Mouse (Mus musculus) lung, embryonic 15.5 days (tissue): Measurements from ENCODE around the gene Smim12. TPM values are rescaled to one million over a fixed set of nuclear protein-coding genes. Genes with fewer than 3 reads are reported as not detected.
A peak's percentile ranks its signal among the peaks of the same experiment; 100 is the strongest.

Experiments
- ATAC-seq: fragments of 200-750 bp; cut with Nextera tagmentation; 2 replicates; pipeline ENCODE4 v1.8.0; 2017; ENCODE audit warnings: moderate number of reproducible peaks, borderline replicate concordance; ENCODE audit not compliant: low FRiP score, low TSS enrichment; ENCODE audit errors: extremely low read depth
- H3K27ac ChIP-seq: fragments of 300-500 bp; sonication (generic); 2 replicates; pipeline ENCODE4 v1.5.1; 2015; ENCODE audit warnings: moderate library complexity, mild to moderate bottlenecking, inconsistent platforms
- H3K27me3 ChIP-seq: fragments of 300-500 bp; sonication (generic); 2 replicates; pipeline ENCODE4 v1.6.1; 2015; ENCODE audit warnings: inconsistent platforms
- H3K36me3 ChIP-seq: fragments of 300-500 bp; sonication (generic); 2 replicates; pipeline ENCODE4 v1.6.1; 2015; ENCODE audit warnings: inconsistent platforms
- H3K4me1 ChIP-seq: fragments of 300-500 bp; sonication (generic); 2 replicates; pipeline ENCODE4 v1.6.1; 2015; ENCODE audit warnings: inconsistent platforms
- H3K4me2 ChIP-seq: fragments of 300-500 bp; sonication (generic); 2 replicates; pipeline ENCODE4 v1.6.1; 2015; ENCODE audit warnings: inconsistent platforms, mild to moderate bottlenecking, moderate library complexity
- H3K4me3 ChIP-seq: fragments of 300-500 bp; sonication (generic); 2 replicates; pipeline ENCODE4 v1.5.1; 2015; ENCODE audit warnings: mild to moderate bottlenecking, inconsistent platforms
- H3K9ac ChIP-seq: fragments of 300-500 bp; sonication (generic); 2 replicates; pipeline ENCODE4 v1.6.1; 2015; ENCODE audit warnings: inconsistent platforms
- H3K9me3 ChIP-seq: fragments of 300-500 bp; sonication (generic); 2 replicates; pipeline ENCODE4 v1.6.1; 2016; ENCODE audit warnings: inconsistent platforms
- WGBS: fragments of 180-500 bp; shearing (Covaris S2); methylation state at CpG from one replicate; pipeline ENCODE4 v1.1.7; 2015; 5-methylcytosine and 5-hydroxymethylcytosine counted together
- polyA plus RNA-seq: library from polyadenylated mRNA; unstranded; fragments of >200 nt; fragmentation: Nextera tagmentation; extraction: Ambion mirVana; gene quantifications from 2 replicates; pipeline ENCODE4 v1.2.1, GENCODE M21; 2015

The Smim12 gene
- polyA plus RNA-seq, 1 experiment from 2014 or later = 57.2 TPM

DNA sequence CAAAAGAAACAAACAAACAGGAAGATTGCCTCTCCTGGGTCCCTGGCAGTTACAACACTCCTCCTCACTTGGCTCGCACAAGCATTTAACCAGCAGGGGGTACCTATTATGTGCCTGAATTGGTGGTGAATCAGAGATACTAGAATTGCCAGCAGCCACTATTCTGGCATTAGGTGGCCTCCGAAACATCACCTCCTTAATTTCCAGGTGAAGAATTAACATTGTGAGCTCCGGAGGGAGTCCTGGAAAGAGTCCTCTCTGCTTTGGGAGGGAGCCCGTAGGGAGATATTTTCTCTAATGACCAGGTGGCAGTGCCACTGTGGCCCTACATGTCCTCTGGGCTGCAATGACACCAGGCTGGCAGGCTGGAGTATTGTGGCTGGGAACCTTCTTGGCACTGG is 27.3 kb upstream of the Smim12 start:
- Histone ChIP-seq H3K36me3 (no peaks in the 10 kb centered on the region), H3K9ac (no peak overlapping the region), H3K4me3 (no peak overlapping the region), H3K4me2 (no peak overlapping the region), H3K4me1 (no peaks in the 10 kb centered on the region), H3K9me3 (no peaks in the 10 kb centered on the region), H3K27me3 (peaks cover 31% of the 10 kb centered on the region), H3K27ac (no peak overlapping the region)
- ATAC-seq = no peak
- WGBS = 77% methylated on average over 4 of the region's 4 CpGs

DNA sequence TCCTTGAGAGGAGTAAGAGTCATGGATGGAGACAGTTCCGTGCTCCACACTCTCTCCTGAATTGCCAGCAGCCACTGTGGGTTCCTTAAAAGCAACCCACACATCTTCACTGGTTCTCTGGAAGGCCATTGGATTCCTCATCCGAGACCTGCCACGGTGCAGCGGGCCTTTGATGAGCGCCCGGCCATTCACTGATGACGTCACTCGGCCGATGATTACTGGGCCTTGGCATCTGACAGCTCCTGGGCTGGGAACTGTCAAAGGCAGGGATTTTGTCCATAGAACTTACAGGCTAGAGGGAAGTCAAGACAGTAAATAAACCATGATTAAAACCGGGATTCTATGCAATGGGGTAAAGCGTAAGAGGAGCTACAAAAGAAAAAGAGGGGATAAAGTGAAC is 26.5 kb upstream of the Smim12 start:
- Histone ChIP-seq H3K36me3 (no peaks in the 10 kb centered on the region), H3K9me3 (no peaks in the 10 kb centered on the region), H3K4me1 (no peaks in the 10 kb centered on the region), H3K4me2 (no peak overlapping the region), H3K27ac (no peak overlapping the region), H3K27me3 (peaks cover 32% of the 10 kb centered on the region), H3K4me3 (no peak overlapping the region), H3K9ac (no peak overlapping the region)
- WGBS = 73% methylated on average over 11 of the region's 11 CpGs
- ATAC-seq = no peak

DNA sequence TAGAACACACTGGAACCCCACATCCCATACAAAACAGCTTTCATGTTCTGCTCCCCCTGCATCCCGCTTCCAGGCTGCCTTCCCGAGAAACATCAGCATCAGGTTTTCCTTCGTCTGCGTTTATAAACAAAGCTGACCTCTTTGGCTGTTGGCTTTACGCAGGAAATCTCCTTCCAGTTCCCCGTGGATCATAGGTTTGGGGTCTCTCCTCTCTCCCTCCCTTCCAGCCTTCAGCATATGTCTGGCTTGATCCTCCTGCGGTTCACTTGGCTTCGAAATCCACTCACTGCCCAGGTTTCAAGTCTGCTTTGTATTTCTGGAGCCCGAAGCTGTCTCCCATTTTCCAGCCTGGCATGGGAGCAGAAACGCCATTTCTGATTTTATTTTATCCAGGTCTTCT is 20.3 kb upstream of the Smim12 start:
- Histone ChIP-seq H3K27ac (no peak overlapping the region), H3K4me3 (no peak overlapping the region), H3K4me1 (no peaks in the 10 kb centered on the region), H3K9me3 (no peaks in the 10 kb centered on the region), H3K36me3 (no peaks in the 10 kb centered on the region), H3K4me2 (no peak overlapping the region), H3K27me3 (peaks cover 59% of the 10 kb centered on the region), H3K9ac (no peak overlapping the region)
- WGBS = 22% methylated on average over 10 of the region's 10 CpGs
- ATAC-seq = no peak

DNA sequence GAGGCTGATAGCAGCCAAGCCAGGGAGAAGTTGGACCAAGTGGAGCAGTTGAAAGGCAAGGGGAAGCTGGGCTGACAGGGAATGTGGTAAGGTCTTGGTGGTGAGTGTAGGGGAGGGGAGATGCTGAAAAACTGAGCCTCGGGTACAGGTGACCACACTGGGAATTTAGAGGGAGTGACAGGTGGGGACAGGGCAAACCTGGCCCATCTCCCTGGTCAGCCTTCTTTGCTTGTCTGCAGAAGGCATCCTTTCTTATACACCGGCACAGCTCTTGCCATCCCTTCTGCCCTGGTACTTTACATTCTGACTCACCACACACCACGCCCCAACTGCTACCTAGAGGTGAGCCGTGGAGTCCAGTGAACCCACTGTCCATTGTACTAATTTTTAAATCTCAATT is 19.8 kb upstream of the Smim12 start:
- H3K9me3 ChIP-seq = no peaks in the 10 kb centered on the region
- no peak for ATAC-seq
- peaks cover 59% of the 10 kb centered on the region for H3K27me3 ChIP-seq
- H3K27ac ChIP-seq = no peak overlapping the region
- H3K36me3 ChIP-seq = no peaks in the 10 kb centered on the region
- no peak overlapping the region for H3K4me2 ChIP-seq
- WGBS = 42% methylated on average over 4 of the region's 4 CpGs
- no peak overlapping the region for H3K9ac ChIP-seq
- no peak overlapping the region for H3K4me3 ChIP-seq
- H3K4me1 ChIP-seq = no peaks in the 10 kb centered on the region

GRCm38 (mm10) chr4:127224444-127225100 is 19.0 kb upstream of the Smim12 start:
- no peak overlapping the region for H3K4me2 ChIP-seq

DNA sequence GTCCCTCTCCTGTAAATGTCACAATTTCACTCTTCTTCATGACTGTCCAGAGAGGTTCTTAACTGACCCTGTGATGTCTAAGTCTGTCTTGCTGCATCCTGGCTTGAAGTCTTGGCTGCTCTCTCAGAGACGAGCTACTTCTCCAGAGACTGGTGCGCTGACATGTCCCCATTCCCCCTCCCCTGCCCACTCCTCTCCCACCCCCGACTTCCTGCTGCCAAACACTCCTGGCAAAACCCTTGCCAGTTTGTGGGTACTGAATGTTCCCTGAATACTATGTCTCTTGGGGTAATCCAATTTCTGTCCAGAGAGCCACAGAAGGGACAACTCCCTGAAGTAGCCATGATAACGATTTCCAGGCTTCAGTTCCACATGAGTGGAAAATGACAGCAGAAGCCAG is 17.5 kb upstream of the Smim12 start:
- H3K9ac ChIP-seq = no peak overlapping the region
- H3K27ac ChIP-seq = no peak overlapping the region
- 55% methylated on average over 4 of the region's 4 CpGs for WGBS
- H3K27me3 ChIP-seq = peaks cover 59% of the 10 kb centered on the region
- H3K9me3 ChIP-seq = no peaks in the 10 kb centered on the region
- no peaks in the 10 kb centered on the region for H3K36me3 ChIP-seq
- H3K4me1 ChIP-seq = no peaks in the 10 kb centered on the region
- no peak for ATAC-seq
- H3K4me3 ChIP-seq = no peak overlapping the region
- no peak overlapping the region for H3K4me2 ChIP-seq

More at GRCm38 (mm10) chr4:127224444-127225100, 19.0 kb upstream of the Smim12 start:
- no peaks in the 10 kb centered on the region for H3K36me3 ChIP-seq
- 22% methylated on average over 19 of the region's 19 CpGs for WGBS
- H3K4me1 ChIP-seq = no peaks in the 10 kb centered on the region
- no peaks in the 10 kb centered on the region for H3K9me3 ChIP-seq
- no peak overlapping the region for H3K27ac ChIP-seq
- ATAC-seq = no peak
- peaks cover 59% of the 10 kb centered on the region for H3K27me3 ChIP-seq
- no peak overlapping the region for H3K9ac ChIP-seq
- H3K4me3 ChIP-seq = no peak overlapping the region

GRCm38 (mm10) chr4:127227051-127227673 is 16.4 kb upstream of the Smim12 start:
- Histone ChIP-seq H3K27me3 (peaks cover 57% of the 10 kb centered on the region), H3K4me3 (no peak overlapping the region), H3K9ac (no peak overlapping the region), H3K36me3 (no peaks in the 10 kb centered on the region), H3K27ac (no peak overlapping the region), H3K4me1 (no peaks in the 10 kb centered on the region), H3K9me3 (no peaks in the 10 kb centered on the region), H3K4me2 (no peak overlapping the region)
- ATAC-seq = no peak
- WGBS = 15% methylated on average over 17 of the region's 17 CpGs

DNA sequence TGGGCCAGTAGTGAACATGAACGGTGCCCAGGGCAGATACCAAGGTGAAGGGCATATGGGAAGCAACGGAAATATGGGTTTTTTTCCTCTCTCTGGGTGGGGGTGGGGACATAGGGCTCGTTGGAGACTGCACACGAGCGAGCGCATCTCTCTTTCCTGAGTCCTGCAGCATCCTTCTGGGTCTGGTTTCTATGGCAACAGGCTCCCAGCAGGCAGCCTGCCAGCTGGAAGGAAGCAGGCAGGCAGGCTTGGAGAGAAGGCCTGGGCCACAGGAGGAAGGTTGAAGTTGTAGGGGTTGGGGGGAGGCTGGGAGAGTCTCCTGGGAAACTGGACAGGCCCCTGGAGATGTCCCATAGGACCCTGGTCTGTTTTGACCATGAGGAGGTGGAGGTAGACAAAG is 11.6 kb upstream of the Smim12 start:
- Histone ChIP-seq H3K27me3 (peaks cover 44% of the 10 kb centered on the region), H3K4me2 (no peak overlapping the region), H3K27ac (no peak overlapping the region), H3K4me3 (no peak overlapping the region), H3K9ac (no peak overlapping the region), H3K4me1 (peaks cover 8% of the 10 kb centered on the region), H3K9me3 (no peaks in the 10 kb centered on the region), H3K36me3 (no peaks in the 10 kb centered on the region)
- WGBS = 42% methylated on average over 6 of the region's 6 CpGs
- ATAC-seq = no peak

- no peak overlapping the region for H3K27ac ChIP-seq
- peaks cover 8% of the 10 kb centered on the region for H3K4me1 ChIP-seq
- no peaks in the 10 kb centered on the region for H3K9me3 ChIP-seq
- WGBS = 54% methylated on average over 5 of the region's 5 CpGs
- no peak overlapping the region for H3K4me3 ChIP-seq
- no peak overlapping the region for H3K4me2 ChIP-seq
- H3K27me3 ChIP-seq = peaks cover 44% of the 10 kb centered on the region
- no peaks in the 10 kb centered on the region for H3K36me3 ChIP-seq
- no peak for ATAC-seq
- no peak overlapping the region for H3K9ac ChIP-seq
Observed at GRCm38 (mm10) chr4:127232551-127232950, 11.0 kb upstream of the Smim12 start.

- WGBS = 77% methylated on average over 40 of the region's 40 CpGs
- no peak overlapping the region for H3K4me3 ChIP-seq
- no peaks in the 10 kb centered on the region for H3K36me3 ChIP-seq
- H3K4me1 ChIP-seq = peaks cover 8% of the 10 kb centered on the region
- ATAC-seq = no peak
- H3K9ac ChIP-seq = no peak overlapping the region
- H3K27me3 ChIP-seq = peaks cover 48% of the 10 kb centered on the region
- H3K27ac ChIP-seq = no peak overlapping the region
- H3K9me3 ChIP-seq = no peaks in the 10 kb centered on the region
- no peak overlapping the region for H3K4me2 ChIP-seq
Observed at GRCm38 (mm10) chr4:127233416-127234125, 10.0 kb upstream of the Smim12 start.

DNA sequence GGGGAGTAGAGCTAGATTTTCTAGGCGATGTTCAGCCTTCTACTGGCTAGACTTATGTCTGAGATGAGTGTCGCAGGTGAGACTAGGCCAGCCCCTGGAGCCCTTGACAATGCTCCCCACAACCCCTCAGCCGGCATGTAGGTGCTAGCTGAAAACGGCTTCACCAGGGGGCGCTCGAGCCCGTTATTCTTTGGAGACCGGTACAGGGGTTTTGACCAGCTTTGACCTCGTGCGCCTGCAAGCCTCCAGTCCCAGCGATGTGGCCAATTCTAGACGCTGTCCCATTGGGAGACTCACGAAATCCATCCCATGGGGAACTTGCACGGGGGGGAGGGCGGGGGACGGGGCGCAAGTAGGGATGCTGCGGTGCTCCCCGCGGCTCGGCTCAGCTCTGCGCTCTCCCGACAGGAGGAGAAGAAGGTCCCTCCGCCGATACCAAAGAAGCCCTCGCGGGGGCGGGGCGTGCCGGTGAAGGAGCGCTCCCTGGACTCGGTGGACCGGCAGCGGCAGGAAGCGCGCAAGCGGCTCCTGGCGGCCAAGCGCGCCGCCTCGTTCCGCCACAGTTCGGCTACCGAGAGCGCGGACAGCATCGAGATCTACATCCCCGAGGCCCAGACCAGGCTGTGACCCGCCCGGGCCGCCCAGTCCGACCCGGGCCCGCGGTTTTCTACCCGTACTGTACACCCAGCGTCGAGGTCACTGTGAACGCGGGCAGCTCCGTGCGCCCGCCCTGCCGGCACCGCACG is 7.7 kb upstream of the Smim12 start:
- peak overlapping the region; percentile 99 for H3K4me2 ChIP-seq
- H3K4me1 ChIP-seq = peaks cover 8% of the 10 kb centered on the region
- WGBS = under 1% methylated on average over 56 of the region's 67 CpGs
- H3K4me3 ChIP-seq = peak overlapping the region; percentile 54
- H3K27ac ChIP-seq = no peak overlapping the region
- ATAC-seq = peak; percentile 72; the same call in 1 of the 2 replicates
- H3K27me3 ChIP-seq = peaks cover 50% of the 10 kb centered on the region
- no peaks in the 10 kb centered on the region for H3K9me3 ChIP-seq
- H3K36me3 ChIP-seq = no peaks in the 10 kb centered on the region
- H3K9ac ChIP-seq = peak overlapping the region; percentile 44
